Mouse (Mus musculus) forebrain, postnatal 0 days (tissue): ENCODE measurements at regions not wholly inside any gene's neighbourhood (a gene's known extent, or its start where the extent isn't known, plus 50 kb on each side); places are given as distances from the start of the nearest gene placed in this dataset.

ENCODE experiments used
- ATAC-seq: fragments of 200-750 bp; cut with Nextera tagmentation; 2 replicates; pipeline ENCODE4 v1.8.0; 2017; ENCODE audit warnings: mild to moderate bottlenecking, moderate library complexity
- DNase-seq: peaks from one replicate; pipeline ENCODE4 v3.0.0-alpha.2; 2015
- H3K27ac ChIP-seq: fragments of 300-500 bp; sonication (generic); 2 replicates; pipeline ENCODE4 v1.5.1; 2014; ENCODE audit warnings: low read depth, mild to moderate bottlenecking, antibody characterized with exemption, low read length, moderate library complexity, mixed read lengths
- H3K27me3 ChIP-seq: fragments of 300-500 bp; sonication (generic); 2 replicates; pipeline ENCODE4 v1.6.1; 2014; ENCODE audit warnings: mild to moderate bottlenecking, low read length, mixed read lengths; ENCODE audit not compliant: insufficient read depth
- H3K36me3 ChIP-seq: fragments of 300-500 bp; sonication (generic); 2 replicates; pipeline ENCODE4 v1.6.1; 2014; ENCODE audit warnings: mild to moderate bottlenecking, moderate library complexity; ENCODE audit not compliant: insufficient read depth
- H3K4me1 ChIP-seq: fragments of 300-500 bp; sonication (generic); 2 replicates; pipeline ENCODE4 v1.6.1; 2014; ENCODE audit warnings: antibody characterized with exemption; ENCODE audit not compliant: insufficient read depth
- H3K4me2 ChIP-seq: fragments of 300-500 bp; sonication (generic); 2 replicates; pipeline ENCODE4 v1.6.1; 2014; ENCODE audit warnings: low read depth, mild to moderate bottlenecking, moderate library complexity
- H3K4me3 ChIP-seq: fragments of 300-500 bp; sonication (generic); 2 replicates; pipeline ENCODE4 v1.5.1; 2014; ENCODE audit warnings: low read depth, low read length, mixed read lengths
- H3K9ac ChIP-seq: fragments of 300-500 bp; sonication (generic); 2 replicates; pipeline ENCODE4 v1.6.1; 2014; ENCODE audit warnings: mild to moderate bottlenecking
- H3K9me3 ChIP-seq: fragments of 300-500 bp; sonication (generic); 2 replicates; pipeline ENCODE4 v1.6.1; 2016; ENCODE audit warnings: low read length
- CTCF ChIP-seq: sonication (generic); IDR thresholded peaks from 2 replicates; pipeline ENCODE4 v1.5.1; 2016; ENCODE audit warnings: antibody characterized with exemption, control low read depth, low read depth
- WGBS: fragments of 180-500 bp; shearing (Covaris S2); extraction: QIAGEN DNeasy Blood & Tissue Kit; methylation state at CpG from one replicate; pipeline ENCODE4 v1.1.7; 2014; 5-methylcytosine and 5-hydroxymethylcytosine counted together

GRCm38 (mm10) chr5:106392213-106392612 lies 65.8 kb downstream of the Barhl2 start:
- DNase-seq: no peak
- WGBS: 72% methylated on average over 11 of the region's 11 CpGs

GRCm38 (mm10) chr5:106386621-106387020 lies 71.3 kb downstream of the Barhl2 start:
- Histone ChIP-seq H3K9me3 (0 out of 2 replicates have a peak, but pooled peaks cover 6% of the 10 kb centered on the region), H3K36me3 (no peaks in the 10 kb centered on the region), H3K27ac (no peak overlapping the region), H3K4me1 (no peaks in the 10 kb centered on the region), H3K27me3 (peaks cover 47% of the 10 kb centered on the region), H3K9ac (no peak overlapping the region), H3K4me3 (no peak overlapping the region), H3K4me2 (no peak overlapping the region)
- no peak for TF ChIP-seq CTCF
- DNase-seq (peak; percentile 19), ATAC-seq (no peak)
- WGBS: 23% methylated on average over 7 of the region's 7 CpGs

More at GRCm38 (mm10) chr5:106392213-106392612, 65.8 kb downstream of the Barhl2 start:
- no peak overlapping the region for H3K9ac ChIP-seq
- no peak overlapping the region for H3K4me3 ChIP-seq
- no peak overlapping the region for H3K27ac ChIP-seq
- no peak for ATAC-seq
- H3K36me3 ChIP-seq: no peaks in the 10 kb centered on the region
- TF ChIP-seq CTCF: no peak
- H3K27me3 ChIP-seq: peaks cover 16% of the 10 kb centered on the region
- H3K4me2 ChIP-seq: no peak overlapping the region
- H3K4me1 ChIP-seq: no peaks in the 10 kb centered on the region
- H3K9me3 ChIP-seq: 0 out of 2 replicates have a peak, but pooled peaks cover 6% of the 10 kb centered on the region

GRCm38 (mm10) chr5:106385838-106386237 lies 72.1 kb downstream of the Barhl2 start:
- no peak for TF ChIP-seq CTCF
- Histone ChIP-seq H3K9ac (no peak overlapping the region), H3K36me3 (no peaks in the 10 kb centered on the region), H3K4me2 (no peak overlapping the region), H3K9me3 (0 out of 2 replicates have a peak, but pooled peaks cover 6% of the 10 kb centered on the region), H3K27me3 (peaks cover 47% of the 10 kb centered on the region), H3K27ac (no peak overlapping the region), H3K4me1 (no peaks in the 10 kb centered on the region), H3K4me3 (no peak overlapping the region)
- ATAC-seq: no peak
- WGBS: 21% methylated on average over 8 of the region's 8 CpGs
- no peak for DNase-seq

GRCm38 (mm10) chr5:106385219-106385618 lies 72.7 kb downstream of the Barhl2 start:
- Histone ChIP-seq H3K27ac (no peak overlapping the region), H3K27me3 (peaks cover 47% of the 10 kb centered on the region), H3K36me3 (no peaks in the 10 kb centered on the region), H3K4me1 (no peaks in the 10 kb centered on the region), H3K9ac (no peak overlapping the region), H3K4me2 (no peak overlapping the region), H3K9me3 (0 out of 2 replicates have a peak, but pooled peaks cover 2% of the 10 kb centered on the region), H3K4me3 (no peak overlapping the region)
- TF ChIP-seq CTCF: no peak
- DNase-seq (no peak), ATAC-seq (no peak)
- WGBS: 21% methylated on average over 6 of the region's 6 CpGs

GRCm38 (mm10) chr5:106384138-106384770 lies 73.7 kb downstream of the Barhl2 start:
- no peak for ATAC-seq
- WGBS: 53% methylated on average over 6 of the region's 6 CpGs

GRCm38 (mm10) chr5:106381919-106382318 lies 76.0 kb downstream of the Barhl2 start:
- TF ChIP-seq CTCF: peak; percentile 30; the same call in 1 of the 2 replicates

More at GRCm38 (mm10) chr5:106384138-106384770, 73.7 kb downstream of the Barhl2 start:
- Histone ChIP-seq H3K4me3 (no peak overlapping the region), H3K4me2 (no peak overlapping the region), H3K27me3 (peaks cover 44% of the 10 kb centered on the region), H3K9ac (no peak overlapping the region), H3K27ac (no peak overlapping the region), H3K9me3 (no peaks in the 10 kb centered on the region), H3K4me1 (no peaks in the 10 kb centered on the region), H3K36me3 (no peaks in the 10 kb centered on the region)
- no peak for TF ChIP-seq CTCF
- DNase-seq: no peak

GRCm38 (mm10) chr5:106380631-106381285 lies 77.2 kb downstream of the Barhl2 start:
- H3K36me3 ChIP-seq: no peaks in the 10 kb centered on the region

More at GRCm38 (mm10) chr5:106381919-106382318, 76.0 kb downstream of the Barhl2 start:
- no peak for ATAC-seq
- Histone ChIP-seq H3K9me3 (no peaks in the 10 kb centered on the region), H3K4me3 (no peak overlapping the region), H3K36me3 (no peaks in the 10 kb centered on the region), H3K4me2 (no peak overlapping the region), H3K4me1 (no peaks in the 10 kb centered on the region), H3K27me3 (peaks cover 32% of the 10 kb centered on the region), H3K9ac (no peak overlapping the region), H3K27ac (no peak overlapping the region)
- WGBS: 88% methylated on average over 3 of the region's 3 CpGs
- no peak for DNase-seq

More at GRCm38 (mm10) chr5:106380631-106381285, 77.2 kb downstream of the Barhl2 start:
- no peak overlapping the region for H3K4me3 ChIP-seq
- TF ChIP-seq CTCF: no peak
- H3K4me1 ChIP-seq: no peaks in the 10 kb centered on the region
- no peak for ATAC-seq
- H3K27me3 ChIP-seq: peaks cover 22% of the 10 kb centered on the region
- H3K27ac ChIP-seq: no peak overlapping the region
- WGBS: 39% methylated on average over 9 of the region's 9 CpGs
- no peaks in the 10 kb centered on the region for H3K9me3 ChIP-seq
- H3K4me2 ChIP-seq: no peak overlapping the region
- no peak overlapping the region for H3K9ac ChIP-seq
- DNase-seq: no peak
